Mouse (Mus musculus) hindlimb bud, embryonic 11.5 days (tissue): ENCODE measurements around the gene Nkain4.

Source experiments
- DNase-seq: peaks from one replicate; pipeline ENCODE4 v3.0.0-alpha.2; 2012; ENCODE audit warnings: low read depth, low spot score; ENCODE audit errors: extremely low spot score

Gene Nkain4

DNA sequence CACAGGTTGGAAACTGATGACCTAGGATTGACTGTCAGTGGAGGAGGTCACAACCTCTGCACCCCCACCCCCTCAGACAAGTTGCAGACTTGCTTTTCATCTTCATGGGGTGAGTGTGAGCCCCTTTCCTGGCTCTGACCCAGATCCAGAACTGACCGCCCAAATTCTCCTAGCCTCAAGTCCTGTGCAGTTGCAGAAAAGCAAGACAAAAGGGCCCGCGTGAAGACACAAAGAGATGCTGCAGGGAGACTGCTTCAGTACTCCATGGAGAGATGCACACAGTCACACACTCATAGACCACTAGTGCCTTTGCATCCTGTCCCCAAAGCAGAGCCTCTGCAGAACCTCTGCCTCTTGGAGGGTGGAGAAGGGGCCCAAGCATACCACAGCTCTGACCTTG, 59.2 kb downstream of the Nkain4 start:
- no peak for DNase-seq

GRCm38 (mm10) chr2:180894734-180895133, 59.8 kb downstream of the Nkain4 start:
- DNase-seq, result peak; percentile 41

GRCm38 (mm10) chr2:180894029-180894623, 60.4 kb downstream of the Nkain4 start:
- no peak for DNase-seq

DNA sequence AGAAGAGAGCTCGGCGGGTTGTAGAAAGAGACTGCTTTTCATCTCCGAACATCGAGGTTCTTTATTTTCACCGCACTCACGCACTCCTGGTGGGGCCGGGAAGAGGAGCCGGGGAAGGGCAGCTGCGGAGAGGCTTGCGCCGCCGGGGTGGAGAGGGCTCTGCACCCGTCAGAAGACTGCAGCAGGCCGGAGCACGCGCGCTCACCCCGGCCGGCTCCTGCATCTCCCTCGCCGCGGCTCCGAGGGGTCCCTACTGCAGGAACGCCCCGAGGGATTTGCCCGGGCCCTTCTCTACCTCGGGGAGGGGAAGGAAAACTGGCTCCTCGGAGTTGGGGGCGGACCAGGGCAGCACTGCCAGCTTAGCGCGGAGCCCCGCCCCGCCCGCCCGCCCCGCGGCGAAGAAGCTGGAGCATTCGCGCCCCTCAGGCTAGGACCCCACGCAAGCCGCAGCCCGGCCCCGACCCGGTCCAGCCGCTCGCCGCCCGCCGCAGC, 60.9 kb downstream of the Nkain4 start:
- no peak for DNase-seq

- DNase-seq, result no peak
Measured at GRCm38 (mm10) chr2:180892841-180893521, 61.5 kb downstream of the Nkain4 start.

- no peak for DNase-seq
Measured at GRCm38 (mm10) chr2:180891835-180892323, 62.6 kb downstream of the Nkain4 start.

- no peak for DNase-seq
Measured at GRCm38 (mm10) chr2:180891075-180891834, 63.2 kb downstream of the Nkain4 start.

GRCm38 (mm10) chr2:180890422-180891074, 64.0 kb downstream of the Nkain4 start:
- no peak for DNase-seq

GRCm38 (mm10) chr2:180889921-180890280, 64.6 kb downstream of the Nkain4 start:
- no peak for DNase-seq

DNA sequence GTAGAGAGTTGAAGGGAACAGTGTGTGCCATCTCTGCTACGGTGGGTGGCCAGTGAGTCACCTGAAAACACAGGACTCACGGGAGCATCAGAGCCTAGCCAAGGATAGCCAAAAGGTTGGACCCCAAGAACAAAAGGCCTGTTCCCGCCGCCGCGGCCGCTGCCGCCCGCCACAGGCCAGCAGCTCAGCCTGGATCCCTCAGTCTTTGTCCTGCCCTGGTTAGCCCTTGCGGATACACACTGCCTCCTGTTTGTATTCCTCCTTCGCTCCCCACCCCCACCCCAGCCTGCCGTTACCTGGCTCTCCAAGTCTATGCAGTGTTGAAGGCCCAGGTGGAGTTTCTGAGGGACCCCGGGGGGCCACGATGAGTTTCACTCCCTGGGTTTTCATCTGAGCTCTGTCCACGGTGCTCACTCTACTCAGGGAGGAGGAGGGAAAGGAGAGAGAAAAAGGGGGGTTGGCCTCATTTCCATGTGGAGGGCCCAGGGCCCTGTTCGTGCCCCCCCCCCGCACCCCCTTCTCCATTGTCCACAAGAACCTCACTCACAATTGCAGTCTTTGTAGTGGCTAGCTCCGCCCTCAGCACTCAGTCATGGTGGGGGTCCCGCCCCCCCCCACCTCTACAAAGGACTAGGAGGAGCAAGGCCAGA, 65.1 kb downstream of the Nkain4 start:
- no peak for DNase-seq

- DNase-seq, result no peak
Measured at GRCm38 (mm10) chr2:180885270-180885669, 69.2 kb downstream of the Nkain4 start.
